Mouse (Mus musculus) olfactory bulb, adult 2 months (tissue): ENCODE data around the gene Slc32a1.

Experiments used
- CTCF ChIP-seq: fragments of 200-500 bp; IDR thresholded peaks from 2 replicates; pipeline ENCODE4 v1.5.1; 2012; ENCODE audit warnings: low read depth, mild to moderate bottlenecking, low read length, moderate library complexity; ENCODE audit not compliant: insufficient read depth
- POLR2A ChIP-seq: fragments of 200-500 bp; IDR thresholded peaks from 2 replicates; pipeline ENCODE4 v1.6.1; 2012; ENCODE audit warnings: mild to moderate bottlenecking, low read depth, low read length, moderate library complexity; ENCODE audit not compliant: insufficient read depth

- no peak for TF ChIP-seq POLR2A
- TF ChIP-seq CTCF = no peak
Measured at GRCm38 (mm10) chr2:158615702-158616101, 5.1 kb downstream of the Slc32a1 start.
